Mouse (Mus musculus) megakaryocyte, embryonic 14.5 days (primary cell): ENCODE results near the gene Slc17a2.

ENCODE experiments used
- FLI1 ChIP-seq: IDR thresholded peaks from 2 replicates; pipeline ENCODE4 v1.6.1; 2012; ENCODE audit warnings: low read length, inconsistent platforms, mixed read lengths
- GATA1 ChIP-seq: IDR thresholded peaks from 3 replicates; pipeline ENCODE4 v1.6.1; 2012; ENCODE audit warnings: mixed read lengths, low read length, inconsistent platforms, borderline replicate concordance

DNA sequence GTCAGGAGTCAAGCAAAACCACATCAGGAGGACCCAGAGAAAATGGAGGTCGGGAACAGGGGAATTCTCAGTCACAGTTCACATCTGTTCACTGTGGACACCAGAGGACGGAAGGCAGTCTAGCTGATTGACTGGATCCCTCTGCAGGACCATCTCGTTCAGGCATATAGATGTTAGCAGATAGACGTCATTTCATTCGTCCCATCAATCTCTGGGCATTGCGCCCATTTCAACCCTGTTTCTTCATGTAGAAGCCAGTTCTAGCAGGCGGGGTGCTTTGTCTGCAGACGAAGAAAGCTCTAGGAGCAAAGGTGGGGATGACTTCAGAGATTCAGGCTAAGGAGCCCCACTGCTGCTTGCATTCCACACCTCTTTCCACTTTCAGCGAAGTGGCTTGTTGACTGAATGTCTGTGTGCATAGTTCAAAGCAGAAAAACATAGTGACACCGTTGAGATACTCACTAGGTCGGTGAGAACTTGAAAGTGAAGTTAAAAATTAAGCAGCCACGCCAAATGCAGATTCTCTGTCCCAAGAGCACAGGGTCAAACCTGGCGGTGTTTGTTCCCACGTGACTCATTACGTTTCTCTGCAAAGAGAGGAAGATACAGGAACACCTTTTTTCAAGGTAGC, at the start of gene Slc17a2:
- TF ChIP-seq GATA1 (no peak), FLI1 (no peak)
